Mouse (Mus musculus) limb, embryonic 12.5 days (tissue): ENCODE results near the gene Cnot2. TPM values are rescaled to one million over a fixed set of nuclear protein-coding genes. Genes with fewer than 3 reads are reported as not detected.
A peak's percentile ranks its signal among the peaks of the same experiment; 100 is the strongest.
"Not testable (repeated sequence)": the region's sequence is repeated elsewhere in the genome, so short reads cannot be mapped to it uniquely, and the experiment has no call there.

Source experiments
- ATAC-seq: fragments of 200-750 bp; cut with Nextera tagmentation; 2 replicates; pipeline ENCODE4 v1.8.0; 2017; ENCODE audit warnings: low read depth, moderate TSS enrichment; ENCODE audit not compliant: insufficient number of reproducible peaks, insufficient read depth, low FRiP score, low TSS enrichment
- H3K27ac ChIP-seq: fragments of 300-500 bp; sonication (generic); 2 replicates; pipeline ENCODE4 v1.5.1; 2016; ENCODE audit warnings: mild to moderate bottlenecking, moderate library complexity
- H3K27me3 ChIP-seq: fragments of 300-500 bp; sonication (generic); 2 replicates; pipeline ENCODE4 v1.6.1; 2016; ENCODE audit warnings: mild to moderate bottlenecking, moderate library complexity
- H3K36me3 ChIP-seq: fragments of 300-500 bp; sonication (generic); 2 replicates; pipeline ENCODE4 v1.6.1; 2016; ENCODE audit warnings: mild to moderate bottlenecking, moderate library complexity
- H3K4me1 ChIP-seq: fragments of 300-500 bp; sonication (generic); replicated peaks from 2 replicates; pipeline ENCODE4 v1.6.1; 2016
- H3K4me2 ChIP-seq: fragments of 300-500 bp; sonication (generic); 2 replicates; pipeline ENCODE4 v1.6.1; 2016; ENCODE audit warnings: mild to moderate bottlenecking, moderate library complexity
- H3K4me3 ChIP-seq: fragments of 300-500 bp; sonication (generic); replicated peaks from 2 replicates; pipeline ENCODE4 v1.5.1; 2016; ENCODE audit warnings: mild to moderate bottlenecking
- H3K9ac ChIP-seq: fragments of 300-500 bp; sonication (generic); replicated peaks from 2 replicates; pipeline ENCODE4 v1.6.1; 2016; ENCODE audit warnings: mild to moderate bottlenecking, moderate library complexity
- H3K9me3 ChIP-seq: fragments of 300-500 bp; sonication (generic); 2 replicates; pipeline ENCODE4 v1.6.1; 2016; ENCODE audit warnings: mild to moderate bottlenecking, moderate library complexity
- WGBS: fragments of 180-500 bp; shearing (Covaris S2); methylation state at CpG from one replicate; pipeline ENCODE4 v1.1.7; 2016; 5-methylcytosine and 5-hydroxymethylcytosine counted together
- polyA plus RNA-seq: library from polyadenylated mRNA; unstranded; fragments of >200 nt; fragmentation: Nextera tagmentation; extraction: Ambion mirVana; gene quantifications from 2 replicates; pipeline ENCODE4 v1.2.1, GENCODE M21; 2016

Cnot2 gene
- polyA plus RNA-seq, 1 experiment from 2014 or later, result 150 TPM

GRCm38 (mm10) chr10:116579478-116579877, 1.8 kb downstream of the Cnot2 start:
- ATAC-seq, result no peak
- Histone ChIP-seq H3K27ac (no peak overlapping the region), H3K9ac (no peak overlapping the region), H3K4me3 (peak overlapping the region; percentile 97), H3K4me2 (peak overlapping the region; percentile 57), H3K9me3 (no peaks in the 10 kb centered on the region), H3K27me3 (no peaks in the 10 kb centered on the region), H3K4me1 (peaks cover 11% of the 10 kb centered on the region), H3K36me3 (peaks cover 2% of the 10 kb centered on the region; the same call in 1 of the 2 replicates)

- Histone ChIP-seq H3K27ac (no peak overlapping the region), H3K36me3 (no peaks in the 10 kb centered on the region)
- no peak for ATAC-seq
Measured at GRCm38 (mm10) chr10:116578375-116578774, 2.9 kb downstream of the Cnot2 start.

GRCm38 (mm10) chr10:116577181-116577580, 4.1 kb downstream of the Cnot2 start:
- H3K9me3 ChIP-seq, result no peaks in the 10 kb centered on the region
- no peak overlapping the region for H3K27ac ChIP-seq
- WGBS, result 91% methylated on average over 3 of the region's 3 CpGs
- H3K27me3 ChIP-seq, result no peaks in the 10 kb centered on the region
- no peak overlapping the region for H3K4me2 ChIP-seq
- no peaks in the 10 kb centered on the region for H3K36me3 ChIP-seq
- H3K4me1 ChIP-seq, result peaks cover 4% of the 10 kb centered on the region
- H3K9ac ChIP-seq, result no peak overlapping the region
- no peak for ATAC-seq
- no peak overlapping the region for H3K4me3 ChIP-seq

More at GRCm38 (mm10) chr10:116578375-116578774, 2.9 kb downstream of the Cnot2 start:
- Histone ChIP-seq H3K4me3 (no peak overlapping the region), H3K4me1 (peaks cover 11% of the 10 kb centered on the region), H3K9ac (no peak overlapping the region), H3K4me2 (no peak overlapping the region), H3K27me3 (no peaks in the 10 kb centered on the region), H3K9me3 (no peaks in the 10 kb centered on the region)

- H3K4me1 ChIP-seq, H3K27me3 ChIP-seq, H3K27ac ChIP-seq, H3K9me3 ChIP-seq, ATAC-seq, H3K4me3 ChIP-seq, H3K36me3 ChIP-seq, H3K4me2 ChIP-seq, H3K9ac ChIP-seq: not testable (repeated sequence)
- WGBS, result 98% methylated on average over 2 of the region's 2 CpGs
Measured at GRCm38 (mm10) chr10:116576071-116576470, 5.2 kb downstream of the Cnot2 start.

GRCm38 (mm10) chr10:116570526-116570925, 10.8 kb downstream of the Cnot2 start:
- 85% methylated on average over 7 of the region's 7 CpGs for WGBS
- H3K4me2 ChIP-seq, result no peak overlapping the region
- H3K27me3 ChIP-seq, result no peaks in the 10 kb centered on the region
- H3K9ac ChIP-seq, result no peak overlapping the region
- no peaks in the 10 kb centered on the region for H3K9me3 ChIP-seq
- H3K27ac ChIP-seq, result no peak overlapping the region
- no peak for ATAC-seq
- H3K4me3 ChIP-seq, result no peak overlapping the region
- H3K36me3 ChIP-seq, result no peaks in the 10 kb centered on the region
- no peaks in the 10 kb centered on the region for H3K4me1 ChIP-seq

GRCm38 (mm10) chr10:116568539-116568938, 12.8 kb downstream of the Cnot2 start:
- 89% methylated on average over 1 of the region's 1 CpGs for whole genome bisulfite sequencing
- no peaks in the 10 kb centered on the region for H3K36me3 ChIP-seq
- ATAC-seq, result no peak
- no peaks in the 10 kb centered on the region for H3K9me3 ChIP-seq
- H3K4me3 ChIP-seq, result no peak overlapping the region
- no peak overlapping the region for H3K4me2 ChIP-seq
- 0 out of 2 replicates have a peak, but pooled peaks cover 4% of the 10 kb centered on the region for H3K4me1 ChIP-seq
- H3K27ac ChIP-seq, result no peak overlapping the region
- no peak overlapping the region for H3K9ac ChIP-seq
- no peaks in the 10 kb centered on the region for H3K27me3 ChIP-seq

- no peak overlapping the region for H3K9ac ChIP-seq
- H3K4me1 ChIP-seq, result 0 out of 2 replicates have a peak, but pooled peaks cover 4% of the 10 kb centered on the region
- H3K27me3 ChIP-seq, result no peaks in the 10 kb centered on the region
- H3K9me3 ChIP-seq, result no peaks in the 10 kb centered on the region
- H3K4me3 ChIP-seq, result no peak overlapping the region
- no peak overlapping the region for H3K27ac ChIP-seq
- H3K36me3 ChIP-seq, result no peaks in the 10 kb centered on the region
- ATAC-seq, result no peak
- no peak overlapping the region for H3K4me2 ChIP-seq
- WGBS, result 89% methylated on average over 7 of the region's 7 CpGs
Measured at GRCm38 (mm10) chr10:116567491-116568405, 13.6 kb downstream of the Cnot2 start.

GRCm38 (mm10) chr10:116566492-116566891, 14.8 kb downstream of the Cnot2 start:
- not testable (repeated sequence) for H3K27me3 ChIP-seq, H3K4me3 ChIP-seq, ATAC-seq, H3K9me3 ChIP-seq, H3K4me1 ChIP-seq, H3K4me2 ChIP-seq, H3K36me3 ChIP-seq, H3K9ac ChIP-seq, H3K27ac ChIP-seq
- WGBS, result 77% methylated on average over 4 of the region's 4 CpGs

GRCm38 (mm10) chr10:116564828-116565602, 16.3 kb downstream of the Cnot2 start:
- Histone ChIP-seq H3K4me3 (no peak overlapping the region), H3K4me2 (no peak overlapping the region), H3K9me3 (no peaks in the 10 kb centered on the region), H3K9ac (no peak overlapping the region), H3K27ac (no peak overlapping the region), H3K27me3 (no peaks in the 10 kb centered on the region), H3K4me1 (0 out of 2 replicates have a peak, but pooled peaks cover 4% of the 10 kb centered on the region), H3K36me3 (no peaks in the 10 kb centered on the region)
- 93% methylated on average over 14 of the region's 14 CpGs for WGBS
- ATAC-seq, result no peak

- WGBS, result 65% methylated on average over 4 of the region's 4 CpGs
- no peak overlapping the region for H3K4me2 ChIP-seq
Measured at GRCm38 (mm10) chr10:116562731-116563480, 18.4 kb downstream of the Cnot2 start.

GRCm38 (mm10) chr10:116562210-116562609, 19.1 kb downstream of the Cnot2 start:
- Histone ChIP-seq H3K4me3 (no peak overlapping the region), H3K9ac (no peak overlapping the region), H3K36me3 (peaks cover 2% of the 10 kb centered on the region; the same call in 1 of the 2 replicates), H3K27ac (no peak overlapping the region), H3K27me3 (no peaks in the 10 kb centered on the region), H3K9me3 (peaks cover 2% of the 10 kb centered on the region; the same call in 1 of the 2 replicates), H3K4me1 (0 out of 2 replicates have a peak, but pooled peaks cover 4% of the 10 kb centered on the region), H3K4me2 (no peak overlapping the region)
- 52% methylated on average over 4 of the region's 4 CpGs for WGBS
- no peak for ATAC-seq

More at GRCm38 (mm10) chr10:116562731-116563480, 18.4 kb downstream of the Cnot2 start:
- Histone ChIP-seq H3K9ac (no peak overlapping the region), H3K27me3 (no peaks in the 10 kb centered on the region), H3K36me3 (no peaks in the 10 kb centered on the region; the same call in 1 of the 2 replicates), H3K9me3 (no peaks in the 10 kb centered on the region), H3K27ac (no peak overlapping the region), H3K4me3 (no peak overlapping the region), H3K4me1 (0 out of 2 replicates have a peak, but pooled peaks cover 4% of the 10 kb centered on the region)
- no peak for ATAC-seq
